Mouse (Mus musculus) stomach, postnatal 0 days (tissue): ENCODE data around the gene Fem1b. TPM values are rescaled to one million over a fixed set of nuclear protein-coding genes. Genes with fewer than 3 reads are reported as not detected.
A peak's percentile ranks its signal among the peaks of the same experiment; 100 is the strongest.
"Not testable (repeated sequence)": the region's sequence is repeated elsewhere in the genome, so short reads cannot be mapped to it uniquely, and the experiment has no call there.

Source experiments
- ATAC-seq: fragments of 200-750 bp; cut with Nextera tagmentation; 2 replicates; pipeline ENCODE4 v1.8.0; 2017; ENCODE audit not compliant: low FRiP score, low TSS enrichment
- DNase-seq: peaks from one replicate; pipeline ENCODE4 v3.0.0-alpha.2; 2016; ENCODE audit warnings: low spot score
- H3K27ac ChIP-seq: fragments of 300-500 bp; sonication (generic); replicated peaks from 2 replicates; pipeline ENCODE4 v1.5.1; 2014; ENCODE audit warnings: mild to moderate bottlenecking, control low read depth
- H3K27me3 ChIP-seq: fragments of 300-500 bp; sonication (generic); 2 replicates; pipeline ENCODE4 v1.6.1; 2014; ENCODE audit warnings: low read length; ENCODE audit not compliant: control insufficient read depth, insufficient read depth
- H3K36me3 ChIP-seq: fragments of 300-500 bp; sonication (generic); 2 replicates; pipeline ENCODE4 v1.6.1; 2014; ENCODE audit warnings: low read length, mixed read lengths; ENCODE audit not compliant: control insufficient read depth, insufficient read depth
- H3K4me1 ChIP-seq: fragments of 300-500 bp; sonication (generic); replicated peaks from 2 replicates; pipeline ENCODE4 v1.6.1; 2014; ENCODE audit warnings: antibody characterized with exemption; ENCODE audit not compliant: control insufficient read depth, insufficient read depth
- H3K4me2 ChIP-seq: fragments of 300-500 bp; sonication (generic); replicated peaks from 2 replicates; pipeline ENCODE4 v1.6.1; 2014; ENCODE audit warnings: low read depth, mild to moderate bottlenecking, control low read depth, moderate library complexity
- H3K4me3 ChIP-seq: fragments of 300-500 bp; sonication (generic); 2 replicates; pipeline ENCODE4 v1.5.1; 2014; ENCODE audit warnings: low read depth, low read length, control low read depth
- H3K9ac ChIP-seq: fragments of 300-500 bp; sonication (generic); 2 replicates; pipeline ENCODE4 v1.6.1; 2014; ENCODE audit warnings: mild to moderate bottlenecking, low read length, control low read depth, mixed read lengths
- H3K9me3 ChIP-seq: fragments of 300-500 bp; sonication (generic); 2 replicates; pipeline ENCODE4 v1.6.1; 2016; ENCODE audit warnings: low read length; ENCODE audit not compliant: control insufficient read depth
- CTCF ChIP-seq: IDR thresholded peaks from 2 replicates; pipeline ENCODE4 v1.5.1; 2016; ENCODE audit warnings: antibody characterized with exemption, low read depth, mild to moderate bottlenecking, moderate library complexity
- EP300 ChIP-seq: optimal IDR thresholded peaks from 2 replicates; pipeline ENCODE3; 2016; ENCODE audit warnings: antibody characterized with exemption
- WGBS: fragments of 180-500 bp; shearing (Covaris S2); extraction: QIAGEN DNeasy Blood & Tissue Kit; methylation state at CpG from one replicate; pipeline ENCODE4 v1.1.7; 2014; 5-methylcytosine and 5-hydroxymethylcytosine counted together
- polyA plus RNA-seq: library from polyadenylated mRNA; unstranded; fragments of >200 nt; fragmentation: Nextera tagmentation; extraction: Ambion mirVana; gene quantifications from 2 replicates; pipeline ENCODE4 v1.2.1, GENCODE M21; 2015

Fem1b gene
- polyA plus RNA-seq, 1 experiment from 2014 or later: 6.6 TPM

DNA sequence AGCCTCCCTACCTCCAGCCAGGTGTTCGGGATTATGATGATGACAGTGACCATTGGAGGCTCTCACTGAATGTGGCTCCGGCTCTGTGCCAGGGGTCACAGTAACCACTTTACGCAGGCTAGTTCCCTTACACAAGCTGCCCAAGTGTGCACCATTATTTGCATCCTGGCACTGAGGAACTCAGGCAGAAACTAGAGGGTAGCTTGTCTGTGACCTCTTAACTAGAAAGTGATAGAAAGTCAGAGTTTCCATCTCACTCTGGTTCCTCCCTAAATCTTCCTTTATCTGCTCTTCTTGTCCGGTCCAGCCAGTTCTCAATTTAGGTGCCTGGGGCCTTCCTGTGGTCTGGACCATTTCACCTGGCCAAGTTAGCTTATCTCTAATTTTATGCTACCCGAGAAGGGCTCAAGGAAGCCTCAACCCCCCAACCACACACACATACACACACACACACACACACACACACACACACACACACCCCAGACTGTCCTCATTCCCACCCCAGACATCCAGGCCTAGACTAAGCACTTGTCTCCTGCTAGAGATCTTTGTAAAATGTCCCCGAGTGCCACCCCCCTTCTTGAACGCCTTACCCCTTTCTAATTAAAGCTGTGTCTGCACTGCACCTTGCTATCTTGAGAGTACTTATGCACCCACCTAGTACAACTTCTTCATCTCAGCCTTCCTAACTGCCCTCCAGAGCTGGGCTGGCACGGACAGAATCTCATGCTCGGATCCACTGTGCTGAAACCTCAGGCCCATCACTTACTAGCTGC lies 4.8 kb upstream of the Fem1b start:
- Histone ChIP-seq H3K27ac (no peak overlapping the region; the same call in 1 of the 2 replicates), H3K9me3 (no peaks in the 10 kb centered on the region), H3K27me3 (no peaks in the 10 kb centered on the region), H3K4me2 (no peak overlapping the region), H3K9ac (no peak overlapping the region), H3K4me3 (no peak overlapping the region), H3K4me1 (no peaks in the 10 kb centered on the region; the same call in 1 of the 2 replicates), H3K36me3 (no peaks in the 10 kb centered on the region)
- DNase-seq (no peak), ATAC-seq (no peak)
- no peak for TF ChIP-seq CTCF
- TF ChIP-seq EP300: no peak
- 74% methylated on average over 9 of the region's 9 CpGs for WGBS

DNA sequence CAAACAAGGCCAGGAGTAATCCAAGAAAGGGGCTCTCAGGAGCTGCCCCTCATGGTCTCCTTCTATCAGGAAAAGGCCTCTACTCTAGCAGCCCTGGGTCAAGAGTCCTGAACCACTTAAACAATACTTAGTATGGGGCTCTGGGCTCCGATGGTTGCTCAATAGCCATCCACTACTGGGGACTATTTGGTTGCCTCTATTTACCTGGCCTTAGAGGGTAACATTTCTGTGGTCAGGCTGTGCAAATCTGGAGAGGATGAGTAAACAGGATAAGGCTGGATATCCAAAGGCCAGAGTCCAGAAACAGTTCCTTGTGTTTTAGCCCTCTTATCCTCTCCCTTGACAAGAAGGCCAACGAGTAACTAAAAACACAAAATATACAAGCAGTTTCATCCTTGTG lies 3.0 kb upstream of the Fem1b start:
- Histone ChIP-seq H3K9me3 (no peaks in the 10 kb centered on the region), H3K27me3 (no peaks in the 10 kb centered on the region), H3K36me3 (no peaks in the 10 kb centered on the region), H3K27ac (no peak overlapping the region), H3K4me3 (no peak overlapping the region), H3K9ac (no peak overlapping the region), H3K4me1 (peaks cover 2% of the 10 kb centered on the region; the same call in 1 of the 2 replicates), H3K4me2 (no peak overlapping the region)
- no peak for TF ChIP-seq EP300
- no peak for TF ChIP-seq CTCF
- DNase-seq (no peak), ATAC-seq (no peak)
- 60% methylated on average over 2 of the region's 2 CpGs for WGBS

DNA sequence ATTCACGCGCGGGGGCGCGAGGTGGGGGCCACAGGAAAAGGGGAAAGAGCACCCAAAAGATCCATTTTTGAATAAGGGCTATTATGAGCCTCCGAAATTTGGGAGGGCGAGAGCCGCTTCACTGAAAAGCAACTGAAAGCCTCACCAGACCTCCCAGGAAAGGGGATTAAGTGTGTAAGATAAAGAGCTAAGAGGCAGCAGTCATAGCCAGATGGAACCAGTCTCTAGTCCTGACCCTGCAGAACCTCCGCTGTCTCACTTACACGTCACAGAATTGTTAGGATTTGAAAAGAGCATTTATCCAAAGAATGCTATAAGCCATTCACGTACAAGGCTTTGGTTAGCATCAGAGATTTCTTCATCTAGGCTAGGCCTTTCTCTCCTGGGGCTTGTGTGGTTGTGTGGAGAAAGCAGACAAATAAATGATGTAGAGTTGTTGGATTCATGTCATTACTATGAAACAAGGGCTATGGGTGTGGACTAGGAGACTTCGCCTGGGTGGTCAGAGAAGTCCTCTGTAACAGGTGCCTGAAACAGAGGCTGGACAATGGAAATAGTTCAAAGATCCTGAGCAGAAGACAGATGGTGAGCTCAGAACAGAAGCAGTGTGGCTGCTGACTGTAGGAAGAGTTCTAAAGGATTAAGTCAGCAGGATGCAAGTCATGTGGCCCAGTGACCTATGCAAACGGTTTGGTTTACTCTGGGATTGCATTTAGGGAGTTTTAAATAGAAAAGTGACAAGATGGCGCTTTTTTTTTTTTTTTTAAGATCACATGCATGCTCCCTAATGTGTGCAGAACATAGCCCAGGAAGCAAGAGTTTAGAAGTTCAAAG lies 699 bp upstream of the Fem1b start:
- Histone ChIP-seq H3K9ac (peak overlapping the region; percentile 89), H3K9me3 (no peaks in the 10 kb centered on the region), H3K4me3 (peak overlapping the region; percentile 99), H3K4me2 (peak overlapping the region; percentile 86), H3K27me3 (no peaks in the 10 kb centered on the region), H3K4me1 (peaks cover 2% of the 10 kb centered on the region; the same call in 1 of the 2 replicates), H3K36me3 (no peaks in the 10 kb centered on the region), H3K27ac (peak overlapping the region; percentile 95)
- 13% methylated on average over 14 of the region's 14 CpGs for WGBS
- TF ChIP-seq CTCF: no peak
- no peak for TF ChIP-seq EP300
- peak; percentile 24; the same call in 1 of the 2 replicates for ATAC-seq
- DNase-seq: no peak

DNA sequence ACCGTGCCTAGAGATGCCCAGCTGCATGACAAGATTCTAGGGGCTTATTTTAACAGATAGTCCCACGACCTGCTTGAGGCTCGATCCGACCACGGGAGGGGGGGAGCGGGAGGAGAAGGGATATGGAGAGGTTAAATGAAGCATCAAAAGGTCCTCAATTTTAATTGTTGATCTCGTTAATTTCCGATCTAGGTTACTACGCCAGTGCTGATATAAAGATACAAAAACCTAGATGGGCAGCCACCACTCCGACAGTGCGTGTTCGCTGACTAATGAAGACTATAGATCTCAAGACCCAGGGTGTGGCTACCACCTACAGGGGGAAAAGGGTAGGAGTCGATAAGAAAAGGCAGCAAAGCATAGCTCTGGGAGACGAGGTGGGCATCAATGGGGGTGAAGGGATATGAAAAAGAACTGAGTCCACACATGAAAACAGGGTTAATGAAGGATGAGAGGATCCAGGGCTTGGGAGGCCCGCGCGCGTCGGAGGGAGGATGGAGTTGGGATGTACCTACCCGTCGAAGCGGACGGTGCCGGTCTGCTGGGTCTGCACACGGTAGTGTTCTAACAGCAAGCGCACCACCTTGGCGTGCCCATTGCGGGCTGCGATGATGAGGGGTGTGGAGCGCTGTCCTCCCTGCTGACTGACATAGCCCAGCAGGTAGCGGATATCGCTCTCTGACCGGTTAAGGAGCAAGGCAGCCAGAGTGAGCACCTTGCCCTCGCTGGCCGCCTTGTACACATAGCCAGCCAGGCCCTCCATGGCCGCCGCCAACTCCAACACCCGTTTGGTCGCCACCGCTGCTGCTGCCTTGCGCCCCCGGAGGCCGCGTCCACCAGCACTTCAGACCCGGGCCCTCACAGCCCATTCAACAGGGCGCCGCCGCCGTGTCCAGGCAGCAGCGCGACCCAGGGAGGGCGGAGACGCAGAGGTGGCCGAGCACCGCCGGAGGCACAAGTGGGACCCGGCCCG lies 905 bp downstream of the Fem1b start:
- DNase-seq (no peak), ATAC-seq (peak; percentile 65)
- under 1% methylated on average over 58 of the region's 58 CpGs for WGBS
- peak; percentile 45 for TF ChIP-seq CTCF
- TF ChIP-seq EP300: no peak
- Histone ChIP-seq H3K27me3 (no peaks in the 10 kb centered on the region), H3K9me3 (no peaks in the 10 kb centered on the region), H3K4me3 (peak overlapping the region; percentile 99), H3K36me3 (no peaks in the 10 kb centered on the region), H3K27ac (peak overlapping the region; percentile 95), H3K4me1 (peaks cover 2% of the 10 kb centered on the region; the same call in 1 of the 2 replicates), H3K9ac (peak overlapping the region; percentile 89), H3K4me2 (peak overlapping the region; percentile 86)

GRCm38 (mm10) chr9:62810095-62810494 lies 1.6 kb downstream of the Fem1b start:
- DNase-seq: no peak
- WGBS: 9% methylated on average over 8 of the region's 8 CpGs

DNA sequence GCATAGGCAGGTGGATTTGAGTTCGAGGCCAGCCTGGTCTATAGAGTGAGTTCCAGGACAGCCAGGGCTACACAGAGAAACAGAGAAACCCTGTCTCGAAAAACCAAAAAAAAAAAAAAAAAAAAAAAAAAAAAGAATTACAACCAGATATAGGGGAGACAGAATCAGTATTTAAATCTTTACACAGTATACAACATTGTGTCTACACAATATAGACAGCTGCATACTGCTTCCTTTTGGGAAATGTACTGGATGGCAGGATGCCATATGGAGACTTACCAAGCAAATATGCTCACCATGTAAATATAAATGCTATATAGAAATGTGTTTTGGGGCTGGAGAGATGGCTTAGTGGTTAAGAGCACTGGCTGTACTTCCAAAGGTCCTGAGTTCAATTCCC lies 12.5 kb downstream of the Fem1b start:
- H3K27ac ChIP-seq, H3K27me3 ChIP-seq, H3K4me1 ChIP-seq, H3K36me3 ChIP-seq, H3K4me2 ChIP-seq, DNase-seq, H3K9ac ChIP-seq, H3K9me3 ChIP-seq, ATAC-seq, H3K4me3 ChIP-seq: not testable (repeated sequence)
- 81% methylated on average over 2 of the region's 2 CpGs for WGBS

More at GRCm38 (mm10) chr9:62810095-62810494, 1.6 kb downstream of the Fem1b start:
- no peak overlapping the region for H3K27ac ChIP-seq
- H3K9ac ChIP-seq: peak overlapping the region; percentile 89; the same call in 1 of the 2 replicates
- H3K4me3 ChIP-seq: peak overlapping the region; percentile 99
- H3K27me3 ChIP-seq: no peaks in the 10 kb centered on the region
- H3K4me2 ChIP-seq: peak overlapping the region; percentile 86
- H3K9me3 ChIP-seq: no peaks in the 10 kb centered on the region
- no peaks in the 10 kb centered on the region for H3K36me3 ChIP-seq
- no peak for TF ChIP-seq CTCF
- TF ChIP-seq EP300: no peak
- ATAC-seq: no peak
- peaks cover 2% of the 10 kb centered on the region; the same call in 1 of the 2 replicates for H3K4me1 ChIP-seq
